In genomic region chr5:116422699-116423201, GRCm38 (mm10) we compare ENCODE assay signal across 8 mouse cellular contexts. TPM values are rescaled to one million over a fixed set of nuclear protein-coding genes. Genes with fewer than 3 reads are reported as not detected.
A peak's percentile ranks its signal among the peaks of the same experiment; 100 is the strongest.
DNase-seq lines count a peak whose midpoint lies in the region; ATAC-seq lines count a peak whose summit lies in the region.

Gene Hspb8, minus strand, starts transcription at chr5:116422864.

- H3K9ac ChIP-seq in embryonic facial prominence, embryonic 15.5 days = peak within 1 kb of the TSS; percentile 28
- peak within 1 kb of the TSS; percentile 81 for H3K9ac ChIP-seq in heart, embryonic 14.5 days (ENCODE audit: low read length)

- peak within 1 kb of the TSS; percentile 55 for H3K4me2 ChIP-seq in embryonic facial prominence, embryonic 15.5 days (replicated peaks)
- H3K4me2 ChIP-seq in heart, embryonic 14.5 days (ENCODE audit: low read length) = peak within 1 kb of the TSS; percentile 75

- H3K36me3 ChIP-seq in embryonic facial prominence, embryonic 15.5 days = no peaks in the 10 kb centered on the region
- no peaks in the 10 kb centered on the region for H3K36me3 ChIP-seq in heart, embryonic 14.5 days (ENCODE audit: control insufficient read depth, insufficient read depth, low read length)

- H3K4me1 ChIP-seq in embryonic facial prominence, embryonic 15.5 days = peaks cover 31% of the 10 kb centered on the region
- peaks cover 18 to 37% of the 10 kb centered on the region in 2 experiments for H3K4me1 ChIP-seq in heart, embryonic 14.5 days (ENCODE audit: control insufficient read depth in 2 of 2, insufficient read depth in 2 of 2, low read length in 2 of 2)

- no peaks in the 10 kb centered on the region for H3K27me3 ChIP-seq in embryonic facial prominence, embryonic 15.5 days
- H3K27me3 ChIP-seq in heart, embryonic 14.5 days (ENCODE audit: control insufficient read depth, insufficient read depth, low read length) = no peaks in the 10 kb centered on the region

- ATAC-seq in embryonic facial prominence, embryonic 15.5 days (ENCODE audit: insufficient number of reproducible peaks, low FRiP score, low TSS enrichment, low read depth) = peak; percentile 73
- ATAC-seq in heart, embryonic 14.5 days (ENCODE audit: insufficient number of reproducible peaks, insufficient read depth, low FRiP score, low read depth) = peak; percentile 83
- ATAC-seq in megakaryocyte progenitor cell, adult 5-6 weeks (replicated peaks; ENCODE audit: poor library complexity) = no peak

- no peaks in the 10 kb centered on the region for H3K9me3 ChIP-seq in embryonic facial prominence, embryonic 15.5 days (replicated peaks)
- H3K9me3 ChIP-seq in heart, embryonic 14.5 days (ENCODE audit: control insufficient read depth, low read length) = no peaks in the 10 kb centered on the region

- peak; percentile 68 for DNase-seq in ES-CJ7 (ENCODE audit: low read depth, low spot score)
- peak; percentile 90 to 94 for DNase-seq in adrenal gland, postnatal 36 days
- DNase-seq in kidney, postnatal 10 days = peak; percentile 84
- peak; percentile 89 to 94 for DNase-seq in lung, adult 18-20 months
- peak; percentile 60 for DNase-seq in ovary, postnatal 14 days (ENCODE audit: low spot score)

- H3K4me3 ChIP-seq in embryonic facial prominence, embryonic 15.5 days (replicated peaks) = peak within 1 kb of the TSS; percentile 42
- peak within 1 kb of the TSS; percentile 50 to 56 for H3K4me3 ChIP-seq in heart, embryonic 14.5 days (ENCODE audit: control insufficient read depth in 1 of 2, insufficient read depth in 1 of 2, low read depth in 1 of 2, low read length in 2 of 2)

- peak within 1 kb of the TSS; percentile 83 for H3K27ac ChIP-seq in embryonic facial prominence, embryonic 15.5 days (replicated peaks)
- H3K27ac ChIP-seq in heart, embryonic 14.5 days (replicated peaks in 1 of 2; ENCODE audit: control insufficient read depth in 1 of 2, insufficient read depth in 1 of 2, low read depth in 2 of 2, low read length in 2 of 2) = peak within 1 kb of the TSS; percentile 88 to 89

- 0% methylated on average over 20 of the region's 20 CpGs for WGBS in embryonic facial prominence, embryonic 15.5 days
- WGBS in heart, embryonic 14.5 days = under 1% methylated on average over 17 of the region's 20 CpGs

RNA-seq across cellular contexts. Expression of gene Hspb8, which starts in this region (rescaled TPM):
- total RNA-seq in adrenal gland, postnatal 36 days (2021) = 100 to 1,000 TPM; 106 to 228 TPM
- 22.2 and 25.0 TPM in 2 replicates for polyA plus RNA-seq in embryonic facial prominence, embryonic 15.5 days (2015; fragmentation: Nextera tagmentation; extraction: Ambion mirVana)
- 30.4 and 31.7 TPM in 2 replicates for polyA plus RNA-seq in heart, embryonic 14.5 days (2014; fragmentation: Nextera tagmentation; extraction: Ambion mirVana)
- total RNA-seq in megakaryocyte progenitor cell, adult 5-6 weeks (2015) = 0.20 TPM in 1 of 2 replicates, not detected in the other
- not detected in 2 replicates for total RNA-seq in megakaryocyte progenitor cell, adult 5-6 weeks (2017)

Comparison
In these comparisons a context has a peak if more than half of its experiments do, and no peak if none do; other contexts are left out.
1. RNA of gene Hspb8 (total RNA-seq): 106 to 228 TPM in adrenal gland, postnatal 36 days; 0.20 TPM in megakaryocyte progenitor cell, adult 5-6 weeks; every median in the first group is over 10 times any median in the second.
2. Peak in every context shown above with its lines, with median percentiles within 50 percentile points of each other: DNase-seq.